Mouse (Mus musculus): ENCODE measurements around the gene 6030408B16Rik. TPM values are rescaled to one million over a fixed set of nuclear protein-coding genes. Genes with fewer than 3 reads are reported as not detected.

The 6030408B16Rik gene
- polyA plus RNA-seq, 2 experiments, result 0.10 to 0.18 TPM

- no peak for DNase-seq (ENCODE audit: low read depth in 3 of 3, low spot score in 3 of 3)
- H3K9me3 ChIP-seq (ENCODE audit: control insufficient read depth, low read length), result no peaks in the 10 kb centered on the region
- no peak overlapping the region for H3K9ac ChIP-seq (replicated peaks)
- H3K4me1 ChIP-seq (replicated peaks; ENCODE audit: control insufficient read depth in 2 of 2, insufficient read depth in 2 of 2, low read length in 1 of 2), result peaks cover 0 to 5% of the 10 kb centered on the region in 2 experiments; a peak in 2 of 4 replicates
- peaks cover under 1% of the 10 kb centered on the region for H3K27me3 ChIP-seq (ENCODE audit: control insufficient read depth, insufficient read depth, low read length)
- no peak for TF ChIP-seq CTCF (IDR thresholded peaks at IDR 0.05; ENCODE audit: low read depth)
- no peak for ATAC-seq (ENCODE audit: insufficient read depth)
- WGBS (ENCODE audit: insufficient replicate concordance), result 61% methylated on average over 3 of the region's 3 CpGs
- no peak overlapping the region for H3K4me2 ChIP-seq (ENCODE audit: low read depth)
- no peak overlapping the region for H3K27ac ChIP-seq
- H3K36me3 ChIP-seq (replicated peaks; ENCODE audit: control insufficient read depth, insufficient read depth, low read depth), result no peaks in the 10 kb centered on the region
- no peak overlapping the region for H3K4me3 ChIP-seq (ENCODE audit: insufficient read depth in 1 of 2, low read depth in 2 of 2, low read length in 2 of 2)
Measured at GRCm38 (mm10) chr15:101259922-101260321, 33.1 kb upstream of the 6030408B16Rik start.

- Histone ChIP-seq H3K9ac (replicated peaks) (no peak overlapping the region), H3K27ac (no peak overlapping the region), H3K4me3 (ENCODE audit: insufficient read depth in 1 of 2, low read depth in 2 of 2, low read length in 2 of 2) (no peak overlapping the region), H3K36me3 (replicated peaks; ENCODE audit: control insufficient read depth, insufficient read depth, low read depth) (no peaks in the 10 kb centered on the region), H3K9me3 (ENCODE audit: control insufficient read depth, low read length) (no peaks in the 10 kb centered on the region), H3K27me3 (ENCODE audit: control insufficient read depth, insufficient read depth, low read length) (no peaks in the 10 kb centered on the region), H3K4me1 (replicated peaks; ENCODE audit: control insufficient read depth in 2 of 2, insufficient read depth in 2 of 2, low read length in 1 of 2) (peaks cover 0 to 5% of the 10 kb centered on the region in 2 experiments; a peak in 2 of 4 replicates), H3K4me2 (ENCODE audit: low read depth) (no peak overlapping the region)
- WGBS (ENCODE audit: insufficient replicate concordance), result 60% methylated on average over 10 of the region's 10 CpGs
- ATAC-seq (ENCODE audit: insufficient read depth) (no peak), DNase-seq (ENCODE audit: low read depth in 3 of 3, low spot score in 3 of 3) (no peak)
- TF ChIP-seq EP300 (IDR thresholded peaks at IDR 0.05; ENCODE audit: low read depth) (no peak), CTCF (IDR thresholded peaks at IDR 0.05; ENCODE audit: low read depth) (no peak)
Measured at GRCm38 (mm10) chr15:101260387-101260786, 32.6 kb upstream of the 6030408B16Rik start.

- Histone ChIP-seq H3K27me3 (ENCODE audit: control insufficient read depth, insufficient read depth, low read length) (peaks cover 3% of the 10 kb centered on the region), H3K9me3 (ENCODE audit: control insufficient read depth, low read length) (no peaks in the 10 kb centered on the region), H3K4me2 (ENCODE audit: low read depth) (peak overlapping the region; percentile 20), H3K27ac (no peak overlapping the region), H3K4me3 (ENCODE audit: insufficient read depth in 1 of 2, low read depth in 2 of 2, low read length in 2 of 2) (no peak overlapping the region), H3K9ac (replicated peaks) (no peak overlapping the region), H3K4me1 (replicated peaks; ENCODE audit: control insufficient read depth in 2 of 2, insufficient read depth in 2 of 2, low read length in 1 of 2) (peaks cover 0 to 5% of the 10 kb centered on the region in 2 experiments; a peak in 2 of 4 replicates), H3K36me3 (replicated peaks; ENCODE audit: control insufficient read depth, insufficient read depth, low read depth) (no peaks in the 10 kb centered on the region)
- TF ChIP-seq CTCF (IDR thresholded peaks at IDR 0.05; ENCODE audit: low read depth) (no peak), EP300 (IDR thresholded peaks at IDR 0.05; ENCODE audit: low read depth) (no peak)
- peak; percentile 37; the same call in 1 of the 2 replicates for ATAC-seq (ENCODE audit: insufficient read depth)
- no peak for DNase-seq (ENCODE audit: low read depth in 3 of 3, low spot score in 3 of 3)
- 13% methylated on average over 13 of the region's 13 CpGs for whole genome bisulfite sequencing (ENCODE audit: insufficient replicate concordance)
Measured at GRCm38 (mm10) chr15:101260874-101261622, 32.0 kb upstream of the 6030408B16Rik start.

GRCm38 (mm10) chr15:101262502-101262901, 30.5 kb upstream of the 6030408B16Rik start:
- ATAC-seq (ENCODE audit: insufficient read depth) (0 out of 2 replicates have a peak, but pooled peaks have one; percentile 2), DNase-seq (ENCODE audit: low read depth in 3 of 3, low spot score in 3 of 3) (no peak)
- TF ChIP-seq EP300 (IDR thresholded peaks at IDR 0.05; ENCODE audit: low read depth), result no peak
- no peak for TF ChIP-seq CTCF (IDR thresholded peaks at IDR 0.05; ENCODE audit: low read depth)
- Histone ChIP-seq H3K4me2 (ENCODE audit: low read depth) (no peak overlapping the region), H3K9me3 (ENCODE audit: control insufficient read depth, low read length) (no peaks in the 10 kb centered on the region), H3K36me3 (replicated peaks; ENCODE audit: control insufficient read depth, insufficient read depth, low read depth) (no peaks in the 10 kb centered on the region), H3K9ac (replicated peaks) (no peak overlapping the region), H3K4me1 (replicated peaks; ENCODE audit: control insufficient read depth in 2 of 2, insufficient read depth in 2 of 2, low read length in 1 of 2) (peaks cover 0 to 5% of the 10 kb centered on the region in 2 experiments; a peak in 2 of 4 replicates), H3K27me3 (ENCODE audit: control insufficient read depth, insufficient read depth, low read length) (peaks cover 17% of the 10 kb centered on the region), H3K27ac (no peak overlapping the region), H3K4me3 (ENCODE audit: insufficient read depth in 1 of 2, low read depth in 2 of 2, low read length in 2 of 2) (no peak overlapping the region)
- WGBS (ENCODE audit: insufficient replicate concordance), result 15% methylated on average over 5 of the region's 5 CpGs

- H3K4me2 ChIP-seq (ENCODE audit: low read depth), result peak overlapping the region; percentile 63
- no peak for TF ChIP-seq EP300 (IDR thresholded peaks at IDR 0.05; ENCODE audit: low read depth)
- no peak for TF ChIP-seq CTCF (IDR thresholded peaks at IDR 0.05; ENCODE audit: low read depth)
- H3K9me3 ChIP-seq (ENCODE audit: control insufficient read depth, low read length), result no peaks in the 10 kb centered on the region
- H3K9ac ChIP-seq (replicated peaks), result no peak overlapping the region
- WGBS (ENCODE audit: insufficient replicate concordance), result 2% methylated on average over 55 of the region's 57 CpGs
- no peaks in the 10 kb centered on the region for H3K36me3 ChIP-seq (replicated peaks; ENCODE audit: control insufficient read depth, insufficient read depth, low read depth)
- peaks cover 30% of the 10 kb centered on the region for H3K27me3 ChIP-seq (ENCODE audit: control insufficient read depth, insufficient read depth, low read length)
- no peaks in the 10 kb centered on the region; a peak in 1 of 4 replicates for H3K4me1 ChIP-seq (replicated peaks; ENCODE audit: control insufficient read depth in 2 of 2, insufficient read depth in 2 of 2, low read length in 1 of 2)
- peak; percentile 51; the same call in 1 of the 2 replicates for ATAC-seq (ENCODE audit: insufficient read depth)
- peak in 1 of 3 experiments; percentile 47 for DNase-seq (ENCODE audit: low read depth in 3 of 3, low spot score in 3 of 3)
- peak overlapping the region; percentile 33 to 44 for H3K4me3 ChIP-seq (ENCODE audit: insufficient read depth in 1 of 2, low read depth in 2 of 2, low read length in 2 of 2)
- no peak overlapping the region for H3K27ac ChIP-seq
Measured at GRCm38 (mm10) chr15:101266132-101266963, 26.7 kb upstream of the 6030408B16Rik start.
